Mouse (Mus musculus): ENCODE data around the gene Uba7. TPM values are rescaled to one million over a fixed set of nuclear protein-coding genes. Genes with fewer than 3 reads are reported as not detected.

Uba7 gene
- polyA plus RNA-seq, 2 experiments from 2014 or later = 132 to 138 TPM

- ATAC-seq = no peak
Measured at GRCm38 (mm10) chr9:107962916-107963315, 12.4 kb upstream of the Uba7 start.

DNA sequence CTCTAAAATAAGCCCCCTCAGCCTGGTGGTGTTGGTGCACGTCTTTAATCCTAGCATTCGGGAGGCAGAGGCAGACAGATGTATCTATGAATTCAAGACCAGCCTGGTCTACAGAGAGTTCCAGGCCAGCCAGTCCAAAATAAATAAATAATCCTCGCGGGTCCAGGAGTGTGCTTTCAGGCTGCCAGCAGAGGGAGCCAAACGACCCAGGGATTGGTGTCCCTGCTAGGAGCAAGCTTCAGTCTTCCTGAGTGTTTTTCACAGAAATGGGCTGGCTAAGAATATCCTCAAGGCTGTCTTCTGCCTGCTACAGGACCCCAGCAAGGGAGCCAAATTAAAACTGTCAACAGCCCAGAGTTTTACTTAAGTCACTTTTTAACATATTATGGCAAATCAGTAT, 11.6 kb upstream of the Uba7 start:
- peak; percentile 57 for ATAC-seq

DNA sequence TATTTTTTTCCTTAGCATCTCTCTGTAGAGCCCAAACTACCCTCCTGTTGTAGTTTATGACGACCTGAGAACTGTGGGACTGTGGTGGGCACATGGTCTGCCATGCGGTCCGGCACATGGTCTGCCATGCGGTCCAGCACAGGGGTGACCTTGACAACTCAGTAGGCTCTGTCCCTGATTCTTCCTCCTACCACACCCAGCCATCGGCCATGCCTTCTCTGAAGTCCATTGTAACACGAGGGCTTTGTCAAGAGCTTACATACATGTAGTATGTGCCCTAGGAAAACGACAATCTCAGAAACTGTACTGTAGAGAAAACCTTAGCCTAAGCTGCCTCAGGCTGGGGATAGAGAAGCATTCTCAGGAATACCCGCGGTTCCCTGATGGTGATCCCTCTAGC, 10.6 kb upstream of the Uba7 start:
- ATAC-seq = no peak

GRCm38 (mm10) chr9:107966676-107967075, 8.6 kb upstream of the Uba7 start:
- ATAC-seq = no peak

- ATAC-seq = no peak
Measured at GRCm38 (mm10) chr9:107967437-107967836, 7.9 kb upstream of the Uba7 start.

- ATAC-seq = no peak
Measured at GRCm38 (mm10) chr9:107968531-107968930, 6.8 kb upstream of the Uba7 start.

DNA sequence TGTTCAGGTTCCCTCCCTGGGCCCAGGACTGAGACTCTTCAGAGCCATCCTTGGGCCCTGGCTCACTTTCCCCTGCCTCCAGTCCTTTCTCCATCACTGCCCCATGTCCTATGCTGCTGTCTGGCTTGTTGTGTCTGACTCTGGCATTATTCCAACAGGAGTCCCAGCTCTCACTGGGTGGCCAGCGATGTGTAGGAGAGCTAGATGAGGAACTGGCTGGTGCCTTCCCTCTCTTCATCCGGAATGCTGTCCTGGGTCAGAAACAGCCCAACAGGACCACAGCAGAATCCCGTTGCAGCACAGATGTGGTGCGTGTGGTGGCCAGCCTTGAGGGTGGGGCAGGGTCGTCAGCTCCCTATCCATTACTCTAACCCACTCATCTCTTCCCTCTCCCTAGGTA, 5.0 kb upstream of the Uba7 start:
- ATAC-seq = no peak

- no peak for ATAC-seq
Measured at GRCm38 (mm10) chr9:107971690-107972541, 3.4 kb upstream of the Uba7 start.

GRCm38 (mm10) chr9:107974491-107975171, 674 bp upstream of the Uba7 start:
- ATAC-seq = no peak

- no peak for ATAC-seq
Measured at GRCm38 (mm10) chr9:107978815-107979214, 3.5 kb downstream of the Uba7 start.

DNA sequence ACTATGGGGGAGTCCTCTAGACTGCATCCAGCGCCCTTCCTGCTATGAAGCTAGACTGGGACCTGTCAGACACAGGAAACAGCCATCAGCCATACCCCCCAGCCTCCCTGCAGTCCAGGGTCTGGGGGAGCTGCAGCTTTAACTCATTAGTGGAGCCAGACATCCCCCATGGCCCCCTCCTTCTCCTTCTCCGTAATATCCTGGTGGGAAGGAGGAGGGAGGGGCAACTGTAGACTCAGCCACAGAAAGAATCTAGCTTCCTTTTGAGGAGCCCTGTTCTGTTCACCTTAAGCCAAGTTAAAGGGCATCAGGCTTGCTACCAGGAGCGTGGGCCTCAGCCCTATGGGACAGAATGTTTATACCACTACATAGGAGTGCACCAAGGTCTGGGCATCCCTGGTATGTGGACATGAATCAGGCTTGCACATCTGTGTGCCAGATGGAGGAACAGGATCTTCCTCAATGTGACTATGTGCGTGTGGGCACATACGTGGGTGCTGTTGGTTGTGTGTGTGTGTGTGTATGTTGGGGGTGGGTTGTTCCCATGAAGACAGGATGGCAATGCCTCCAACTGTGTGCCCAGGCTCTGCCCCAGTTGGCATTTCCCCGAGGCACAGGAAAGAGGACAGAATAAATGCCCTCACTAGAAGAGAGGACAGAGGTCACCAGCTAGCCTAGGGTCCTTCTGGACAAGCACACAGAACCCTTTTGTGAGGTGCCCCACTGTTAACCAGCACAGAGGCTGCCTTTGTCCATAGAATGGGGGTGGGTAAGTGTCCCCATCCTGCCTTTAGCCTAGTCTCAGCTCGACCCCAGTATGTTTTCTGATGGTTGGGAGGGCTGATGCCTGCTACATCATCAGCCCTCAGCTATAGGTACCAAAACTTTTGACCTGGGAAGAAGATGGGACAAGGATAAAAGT, 6.6 kb downstream of the Uba7 start:
- no peak for ATAC-seq

DNA sequence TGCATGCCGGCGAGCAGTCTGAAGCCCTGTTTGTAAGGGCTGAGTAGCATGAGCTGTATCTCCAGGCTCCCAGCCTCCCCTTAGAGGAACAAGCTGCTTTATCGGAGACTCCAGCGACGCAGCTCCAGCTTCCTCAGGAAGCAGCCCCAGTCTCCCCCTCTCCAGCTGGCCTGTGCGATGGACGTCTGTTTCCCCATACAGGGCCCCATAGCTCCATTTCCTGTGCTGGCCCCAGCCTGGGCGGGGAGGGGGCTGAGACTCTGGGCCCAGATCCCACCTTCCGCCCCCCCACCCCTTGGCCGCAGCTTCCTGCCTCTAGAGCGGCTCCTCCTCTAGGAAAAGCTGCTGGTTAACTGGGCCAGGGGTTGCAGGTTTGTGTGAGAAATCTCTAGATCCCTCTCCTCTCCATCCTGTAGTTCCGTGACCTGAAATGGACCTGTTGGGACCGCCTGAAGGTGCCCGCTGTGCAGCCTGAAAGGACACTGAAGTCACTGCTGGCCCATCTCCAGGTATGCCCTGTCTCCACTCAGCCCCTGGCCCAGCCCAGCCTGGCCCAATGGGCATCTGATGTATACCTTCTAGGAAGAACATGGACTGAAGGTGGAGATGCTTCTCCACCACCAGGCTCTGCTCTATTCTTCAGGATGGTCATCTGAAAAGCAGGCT, 7.5 kb downstream of the Uba7 start, which contains the start of gene Gm20661:
Gene Gm20661, plus strand, starts transcription at position 378 of the 666 bp plus-strand sequence.
- no peak for ATAC-seq

DNA sequence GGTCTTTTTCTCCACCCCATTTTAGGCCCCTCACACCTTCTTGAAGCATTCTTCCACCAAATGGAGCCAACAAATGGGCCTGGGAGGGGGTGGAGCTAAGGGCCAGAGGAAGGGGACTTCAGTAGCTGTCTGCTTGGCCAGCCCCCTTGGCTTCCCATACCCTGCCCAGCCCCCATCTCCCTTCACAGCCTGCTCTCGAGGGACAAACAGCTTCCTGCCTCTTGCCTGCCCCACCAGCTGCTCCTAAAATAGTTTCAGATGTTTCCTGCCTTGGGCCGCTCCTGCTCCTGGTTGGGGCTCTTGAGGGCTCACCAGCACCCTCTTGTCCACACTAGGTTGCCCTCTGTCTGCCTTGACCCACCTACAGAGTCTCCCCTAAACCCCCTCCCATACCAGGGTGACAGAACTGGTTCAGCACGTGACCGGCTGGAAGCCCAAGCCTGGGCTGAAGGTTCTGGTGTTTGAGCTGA, 8.2 kb downstream of the Uba7 start:
- no peak for ATAC-seq

GRCm38 (mm10) chr9:107984052-107984753, 8.9 kb downstream of the Uba7 start:
- ATAC-seq = no peak

- ATAC-seq = no peak
Measured at GRCm38 (mm10) chr9:107984754-107985055, 9.4 kb downstream of the Uba7 start.

DNA sequence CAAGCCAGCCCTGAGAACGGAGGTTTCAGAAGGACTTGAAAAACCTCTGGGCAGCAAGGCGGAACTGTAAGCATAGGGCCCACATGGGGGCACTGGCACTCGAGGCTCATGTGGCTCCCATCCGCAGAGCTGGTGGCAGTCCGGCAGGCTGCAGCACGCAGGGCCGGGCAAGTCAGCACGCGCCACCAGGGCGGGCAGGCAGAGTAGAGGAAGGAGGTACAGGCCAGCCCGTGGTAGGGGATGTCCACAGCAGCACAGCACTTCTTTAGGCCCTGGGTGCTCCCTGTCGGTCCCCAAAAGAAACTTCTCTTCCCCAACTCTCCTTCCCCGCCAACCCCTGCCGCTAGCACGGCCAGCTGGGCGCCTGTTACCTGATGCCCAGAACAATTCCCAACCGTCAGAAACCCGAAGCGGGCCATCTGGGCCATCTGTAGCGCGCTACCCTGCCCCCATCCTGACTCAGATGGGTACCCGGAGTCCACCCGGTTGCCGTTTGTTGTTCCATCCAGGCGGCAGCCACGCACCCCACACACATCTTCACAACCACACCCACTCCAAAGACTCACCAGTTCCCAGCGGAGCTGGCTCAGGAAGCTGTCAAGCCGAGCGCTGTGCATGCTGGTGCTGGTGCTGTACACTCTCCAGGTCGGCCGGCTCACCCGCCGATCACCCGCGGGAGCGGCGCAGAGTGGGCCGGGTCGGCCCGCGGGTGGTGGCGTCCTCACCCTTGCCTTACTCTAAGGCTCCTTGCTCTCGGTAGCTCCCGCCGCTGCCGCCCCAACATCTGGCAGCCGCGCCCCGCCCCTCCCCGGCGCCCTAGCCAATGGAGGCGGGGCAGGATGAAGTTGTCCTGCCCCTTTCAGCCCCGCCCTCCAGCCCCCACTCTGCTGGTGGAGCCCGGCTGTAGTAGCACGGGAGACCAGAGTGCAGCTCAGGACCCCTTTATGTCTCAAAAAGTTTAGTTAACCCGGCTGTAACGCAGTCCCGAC, 10.1 kb downstream of the Uba7 start, which contains the start of gene Inka1:
Gene Inka1, minus strand, starts transcription at position 749 of the 989 bp plus-strand sequence.
- ATAC-seq = peak; percentile 77

- peak; percentile 32 for ATAC-seq
Measured at GRCm38 (mm10) chr9:107986376-107986775, 11.1 kb downstream of the Uba7 start.

- ATAC-seq = no peak
Measured at GRCm38 (mm10) chr9:107987950-107988349, 12.6 kb downstream of the Uba7 start.

DNA sequence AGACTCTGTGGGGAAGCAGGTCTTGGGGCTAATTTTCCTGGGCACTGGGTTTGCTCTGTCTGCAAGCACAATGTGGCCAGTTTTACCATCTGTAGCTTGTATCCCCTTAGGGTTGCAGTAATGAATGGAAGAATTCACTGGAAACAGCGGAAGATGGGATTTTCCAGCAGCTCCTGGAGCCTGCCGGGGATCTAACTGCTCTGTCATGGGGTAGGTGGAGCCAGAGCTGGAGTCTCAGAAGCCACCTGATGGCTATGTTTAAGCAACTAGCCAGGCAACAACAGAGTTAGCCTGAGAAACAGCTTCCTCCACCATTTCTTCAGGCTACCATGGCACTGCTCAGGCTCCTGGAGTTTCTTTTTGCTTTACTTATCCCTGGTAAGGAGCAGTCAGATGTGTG, 16.9 kb downstream of the Uba7 start, which contains the start of gene Cdhr4:
Gene Cdhr4, plus strand, starts transcription at position 301 of the 400 bp plus-strand sequence.
- no peak for ATAC-seq

GRCm38 (mm10) chr9:107993013-107993412, 17.7 kb downstream of the Uba7 start:
- ATAC-seq = no peak
